Mouse (Mus musculus) embryonic facial prominence, embryonic 12.5 days (tissue): ENCODE results near the gene Cers6. TPM values are rescaled to one million over a fixed set of nuclear protein-coding genes. Genes with fewer than 3 reads are reported as not detected.

Experiments used
- ATAC-seq: fragments of 200-750 bp; cut with Nextera tagmentation; 2 replicates; pipeline ENCODE4 v1.8.0; 2017; ENCODE audit not compliant: insufficient number of reproducible peaks, insufficient read depth, low FRiP score, low TSS enrichment
- H3K27ac ChIP-seq: fragments of 300-500 bp; sonication (generic); 2 replicates; pipeline ENCODE4 v1.5.1; 2016; ENCODE audit warnings: mild to moderate bottlenecking
- H3K27me3 ChIP-seq: fragments of 300-500 bp; sonication (generic); 2 replicates; pipeline ENCODE4 v1.6.1; 2016; ENCODE audit warnings: mild to moderate bottlenecking, moderate library complexity
- H3K36me3 ChIP-seq: fragments of 300-500 bp; sonication (generic); 2 replicates; pipeline ENCODE4 v1.6.1; 2016; ENCODE audit warnings: mild to moderate bottlenecking
- H3K4me1 ChIP-seq: fragments of 300-500 bp; sonication (generic); 2 replicates; pipeline ENCODE4 v1.6.1; 2016
- H3K4me2 ChIP-seq: fragments of 300-500 bp; sonication (generic); replicated peaks from 2 replicates; pipeline ENCODE4 v1.6.1; 2016; ENCODE audit warnings: mild to moderate bottlenecking, moderate library complexity
- H3K4me3 ChIP-seq: fragments of 300-500 bp; sonication (generic); 2 replicates; pipeline ENCODE4 v1.5.1; 2016; ENCODE audit warnings: mild to moderate bottlenecking
- H3K9ac ChIP-seq: fragments of 300-500 bp; sonication (generic); 2 replicates; pipeline ENCODE4 v1.6.1; 2016; ENCODE audit warnings: mild to moderate bottlenecking, moderate library complexity
- H3K9me3 ChIP-seq: fragments of 300-500 bp; sonication (generic); 2 replicates; pipeline ENCODE4 v1.6.1; 2016; ENCODE audit warnings: mild to moderate bottlenecking, moderate library complexity
- WGBS: fragments of 180-500 bp; shearing (Covaris S2); methylation state at CpG from one replicate; pipeline ENCODE4 v1.1.7; 2016; 5-methylcytosine and 5-hydroxymethylcytosine counted together
- polyA plus RNA-seq: library from polyadenylated mRNA; unstranded; fragments of >200 nt; fragmentation: Nextera tagmentation; extraction: Ambion mirVana; gene quantifications from 2 replicates; pipeline ENCODE4 v1.2.1, GENCODE M21; 2016

The Cers6 gene
- polyA plus RNA-seq, 1 experiment from 2014 or later: 31.4 TPM

GRCm38 (mm10) chr2:68953688-68954087 is 92.4 kb downstream of the Cers6 start:
- 90% methylated on average over 2 of the region's 2 CpGs for WGBS
- no peak overlapping the region for H3K4me2 ChIP-seq
- no peak overlapping the region for H3K27ac ChIP-seq
- H3K4me1 ChIP-seq: peaks cover 10% of the 10 kb centered on the region; the same call in 1 of the 2 replicates
- H3K9me3 ChIP-seq: peaks cover 4% of the 10 kb centered on the region; the same call in 1 of the 2 replicates
- no peaks in the 10 kb centered on the region for H3K27me3 ChIP-seq
- H3K4me3 ChIP-seq: no peak overlapping the region
- H3K36me3 ChIP-seq: peaks cover 9% of the 10 kb centered on the region; the same call in 1 of the 2 replicates
- H3K9ac ChIP-seq: no peak overlapping the region
- no peak for ATAC-seq

- Histone ChIP-seq H3K9ac (no peak overlapping the region), H3K4me3 (no peak overlapping the region), H3K27me3 (no peaks in the 10 kb centered on the region), H3K9me3 (peaks cover 4% of the 10 kb centered on the region; the same call in 1 of the 2 replicates), H3K27ac (no peak overlapping the region), H3K4me2 (no peak overlapping the region), H3K36me3 (peaks cover 6% of the 10 kb centered on the region; the same call in 1 of the 2 replicates), H3K4me1 (peaks cover 13% of the 10 kb centered on the region; the same call in 1 of the 2 replicates)
- ATAC-seq: no peak
- WGBS: 86% methylated on average over 2 of the region's 2 CpGs
Observed at GRCm38 (mm10) chr2:68955496-68955895, 94.3 kb downstream of the Cers6 start.

GRCm38 (mm10) chr2:68956146-68956545 is 94.9 kb downstream of the Cers6 start:
- no peak overlapping the region for H3K4me2 ChIP-seq
- H3K9ac ChIP-seq: no peak overlapping the region
- ATAC-seq: no peak
- peaks cover 6% of the 10 kb centered on the region; the same call in 1 of the 2 replicates for H3K36me3 ChIP-seq
- peaks cover 4% of the 10 kb centered on the region; the same call in 1 of the 2 replicates for H3K9me3 ChIP-seq
- 97% methylated on average over 3 of the region's 3 CpGs for WGBS
- H3K27ac ChIP-seq: no peak overlapping the region
- H3K4me3 ChIP-seq: no peak overlapping the region
- peaks cover 13% of the 10 kb centered on the region; the same call in 1 of the 2 replicates for H3K4me1 ChIP-seq
- H3K27me3 ChIP-seq: no peaks in the 10 kb centered on the region

GRCm38 (mm10) chr2:68957831-68958230 is 96.6 kb downstream of the Cers6 start:
- no peaks in the 10 kb centered on the region for H3K9me3 ChIP-seq
- peaks cover 13% of the 10 kb centered on the region; the same call in 1 of the 2 replicates for H3K4me1 ChIP-seq
- H3K4me3 ChIP-seq: no peak overlapping the region
- H3K27me3 ChIP-seq: no peaks in the 10 kb centered on the region
- no peak overlapping the region for H3K9ac ChIP-seq
- no peak overlapping the region for H3K27ac ChIP-seq
- ATAC-seq: no peak
- H3K4me2 ChIP-seq: no peak overlapping the region
- 75% methylated on average over 7 of the region's 7 CpGs for WGBS
- no peaks in the 10 kb centered on the region for H3K36me3 ChIP-seq

- no peak overlapping the region for H3K9ac ChIP-seq
- WGBS: 90% methylated on average over 4 of the region's 4 CpGs
- H3K27ac ChIP-seq: no peak overlapping the region
- H3K9me3 ChIP-seq: no peaks in the 10 kb centered on the region
- no peak for ATAC-seq
- no peak overlapping the region for H3K4me3 ChIP-seq
- H3K4me1 ChIP-seq: peaks cover 13% of the 10 kb centered on the region; the same call in 1 of the 2 replicates
- H3K4me2 ChIP-seq: no peak overlapping the region
- H3K27me3 ChIP-seq: no peaks in the 10 kb centered on the region
- no peaks in the 10 kb centered on the region for H3K36me3 ChIP-seq
Observed at GRCm38 (mm10) chr2:68959573-68959972, 98.3 kb downstream of the Cers6 start.

GRCm38 (mm10) chr2:68960060-68960459 is 98.8 kb downstream of the Cers6 start:
- Histone ChIP-seq H3K4me2 (no peak overlapping the region), H3K27me3 (no peaks in the 10 kb centered on the region), H3K9ac (no peak overlapping the region), H3K27ac (no peak overlapping the region), H3K4me3 (no peak overlapping the region), H3K4me1 (peaks cover 13% of the 10 kb centered on the region; the same call in 1 of the 2 replicates), H3K36me3 (no peaks in the 10 kb centered on the region), H3K9me3 (no peaks in the 10 kb centered on the region)
- ATAC-seq: no peak
- 97% methylated on average over 5 of the region's 5 CpGs for WGBS

- Histone ChIP-seq H3K4me2 (no peak overlapping the region), H3K4me3 (no peak overlapping the region), H3K9me3 (no peaks in the 10 kb centered on the region), H3K27me3 (no peaks in the 10 kb centered on the region), H3K36me3 (no peaks in the 10 kb centered on the region), H3K9ac (no peak overlapping the region), H3K27ac (no peak overlapping the region), H3K4me1 (peaks cover 13% of the 10 kb centered on the region; the same call in 1 of the 2 replicates)
- 89% methylated on average over 10 of the region's 10 CpGs for WGBS
- no peak for ATAC-seq
Observed at GRCm38 (mm10) chr2:68960620-68961019, 99.4 kb downstream of the Cers6 start.

GRCm38 (mm10) chr2:68966360-68966759 is 105.1 kb downstream of the Cers6 start:
- H3K9me3 ChIP-seq: 0 out of 2 replicates have a peak, but pooled peaks cover 7% of the 10 kb centered on the region
- 73% methylated on average over 1 of the region's 1 CpGs for WGBS
- H3K27ac ChIP-seq: no peak overlapping the region
- ATAC-seq: no peak
- no peak overlapping the region for H3K4me3 ChIP-seq
- H3K27me3 ChIP-seq: no peaks in the 10 kb centered on the region
- no peak overlapping the region for H3K9ac ChIP-seq
- H3K36me3 ChIP-seq: 0 out of 2 replicates have a peak, but pooled peaks cover 4% of the 10 kb centered on the region
- H3K4me1 ChIP-seq: no peaks in the 10 kb centered on the region
- no peak overlapping the region for H3K4me2 ChIP-seq

- Histone ChIP-seq H3K9ac (no peak overlapping the region), H3K4me3 (no peak overlapping the region), H3K36me3 (0 out of 2 replicates have a peak, but pooled peaks cover 4% of the 10 kb centered on the region), H3K9me3 (0 out of 2 replicates have a peak, but pooled peaks cover 7% of the 10 kb centered on the region), H3K4me2 (no peak overlapping the region), H3K27me3 (no peaks in the 10 kb centered on the region), H3K4me1 (no peaks in the 10 kb centered on the region), H3K27ac (no peak overlapping the region)
- WGBS: 86% methylated on average over 8 of the region's 8 CpGs
- ATAC-seq: no peak
Observed at GRCm38 (mm10) chr2:68968028-68968427, 106.8 kb downstream of the Cers6 start.

- WGBS: 90% methylated on average over 5 of the region's 5 CpGs
- peaks cover 6% of the 10 kb centered on the region; the same call in 1 of the 2 replicates for H3K4me1 ChIP-seq
- no peak for ATAC-seq
Observed at GRCm38 (mm10) chr2:68971840-68972239, 110.6 kb downstream of the Cers6 start.

GRCm38 (mm10) chr2:68973753-68974152 is 112.5 kb downstream of the Cers6 start:
- Histone ChIP-seq H3K27me3 (no peaks in the 10 kb centered on the region), H3K27ac (no peak overlapping the region), H3K4me1 (peaks cover 6% of the 10 kb centered on the region; the same call in 1 of the 2 replicates), H3K4me2 (no peak overlapping the region), H3K9ac (no peak overlapping the region), H3K36me3 (0 out of 2 replicates have a peak, but pooled peaks cover 4% of the 10 kb centered on the region), H3K4me3 (no peak overlapping the region), H3K9me3 (0 out of 2 replicates have a peak, but pooled peaks cover 7% of the 10 kb centered on the region)
- 76% methylated on average over 2 of the region's 2 CpGs for WGBS
- ATAC-seq: no peak

More at GRCm38 (mm10) chr2:68971840-68972239, 110.6 kb downstream of the Cers6 start:
- Histone ChIP-seq H3K4me3 (no peak overlapping the region), H3K9ac (no peak overlapping the region), H3K4me2 (no peak overlapping the region), H3K36me3 (0 out of 2 replicates have a peak, but pooled peaks cover 4% of the 10 kb centered on the region), H3K27ac (no peak overlapping the region), H3K9me3 (0 out of 2 replicates have a peak, but pooled peaks cover 7% of the 10 kb centered on the region), H3K27me3 (no peaks in the 10 kb centered on the region)

- H3K9me3 ChIP-seq: 0 out of 2 replicates have a peak, but pooled peaks cover 2% of the 10 kb centered on the region
- 69% methylated on average over 6 of the region's 6 CpGs for WGBS
- H3K4me3 ChIP-seq: no peak overlapping the region
- H3K27ac ChIP-seq: no peak overlapping the region
- peaks cover 6% of the 10 kb centered on the region; the same call in 1 of the 2 replicates for H3K4me1 ChIP-seq
- no peak overlapping the region for H3K4me2 ChIP-seq
- no peak for ATAC-seq
- H3K27me3 ChIP-seq: no peaks in the 10 kb centered on the region
- no peaks in the 10 kb centered on the region for H3K36me3 ChIP-seq
- H3K9ac ChIP-seq: no peak overlapping the region
Observed at GRCm38 (mm10) chr2:68975286-68975685, 114.0 kb downstream of the Cers6 start.
